Mouse (Mus musculus) liver, adult 2 months (tissue): Measurements from ENCODE around the gene Lrrc10. TPM values are rescaled to one million over a fixed set of nuclear protein-coding genes. Genes with fewer than 3 reads are reported as not detected.

Experiments
- DNase-seq: peaks from one replicate; pipeline ENCODE4 v3.0.0-alpha.2; 2011; ENCODE audit warnings: low read depth, low spot score; ENCODE audit errors: extremely low read depth
- H3K27ac ChIP-seq: fragments of 200-500 bp; replicated peaks from 2 replicates; pipeline ENCODE4 v1.5.1; 2012; ENCODE audit warnings: low read depth, mild to moderate bottlenecking, control low read depth, inconsistent platforms, low read length; ENCODE audit not compliant: insufficient read depth
- H3K27me3 ChIP-seq: fragments of 200-500 bp; 2 replicates; pipeline ENCODE4 v1.6.1; 2012; ENCODE audit warnings: mild to moderate bottlenecking, moderate library complexity, low read length, inconsistent platforms; ENCODE audit not compliant: control insufficient read depth, insufficient read depth
- H3K36me3 ChIP-seq: fragments of 200-500 bp; 2 replicates; pipeline ENCODE4 v1.6.1; 2012; ENCODE audit warnings: low read length, inconsistent platforms; ENCODE audit not compliant: control insufficient read depth, insufficient read depth
- H3K4me1 ChIP-seq: fragments of 200-500 bp; 2 replicates; pipeline ENCODE4 v1.6.1; 2011; ENCODE audit warnings: low read length; ENCODE audit not compliant: control insufficient read depth, insufficient read depth
- H3K4me3 ChIP-seq: fragments of 200-500 bp; 2 replicates; pipeline ENCODE4 v1.5.1; 2011; ENCODE audit warnings: low read depth, mild to moderate bottlenecking, control low read depth, low read length, moderate library complexity; ENCODE audit not compliant: insufficient read depth
- H3K79me2 ChIP-seq: fragments of 200-500 bp; 2 replicates; pipeline ENCODE4 v1.6.1; 2012; ENCODE audit warnings: inconsistent platforms, mild to moderate bottlenecking, low read length, moderate library complexity; ENCODE audit not compliant: control insufficient read depth, insufficient read depth
- H3K9ac ChIP-seq: fragments of 200-500 bp; 2 replicates; pipeline ENCODE4 v1.6.1; 2012; ENCODE audit warnings: low read depth, mild to moderate bottlenecking, control low read depth, inconsistent platforms, low read length
- CTCF ChIP-seq: fragments of 200-500 bp; IDR thresholded peaks from 2 replicates; pipeline ENCODE4 v1.5.1; 2011; ENCODE audit warnings: low read depth, low read length, control low read depth
- POLR2A ChIP-seq: fragments of 200-500 bp; IDR thresholded peaks from 2 replicates; pipeline ENCODE4 v1.6.1; 2011; ENCODE audit warnings: low read length, control low read depth; ENCODE audit not compliant: insufficient read depth; ENCODE audit errors: extremely low read depth
- WGBS: fragments of 180-500 bp; shearing (Covaris S2); methylation state at CpG from one replicate; pipeline ENCODE4 v1.1.7; 2018; 5-methylcytosine and 5-hydroxymethylcytosine counted together
- polyA plus RNA-seq: library from polyadenylated mRNA; depleted of rRNA; stranded (reverse); fragments of >200 nt; gene quantifications from 2 replicates; pipeline ENCODE4 v1.2.3, GENCODE M21; 2012
- total RNA-seq: library from RNA; depleted of rRNA; stranded (reverse); fragments of >200 nt; gene quantifications from 2 replicates; pipeline ENCODE4 v1.2.3, GENCODE M21; 2014

Gene Lrrc10
- total and polyA plus RNA-seq, 2 experiments = not detected

DNA sequence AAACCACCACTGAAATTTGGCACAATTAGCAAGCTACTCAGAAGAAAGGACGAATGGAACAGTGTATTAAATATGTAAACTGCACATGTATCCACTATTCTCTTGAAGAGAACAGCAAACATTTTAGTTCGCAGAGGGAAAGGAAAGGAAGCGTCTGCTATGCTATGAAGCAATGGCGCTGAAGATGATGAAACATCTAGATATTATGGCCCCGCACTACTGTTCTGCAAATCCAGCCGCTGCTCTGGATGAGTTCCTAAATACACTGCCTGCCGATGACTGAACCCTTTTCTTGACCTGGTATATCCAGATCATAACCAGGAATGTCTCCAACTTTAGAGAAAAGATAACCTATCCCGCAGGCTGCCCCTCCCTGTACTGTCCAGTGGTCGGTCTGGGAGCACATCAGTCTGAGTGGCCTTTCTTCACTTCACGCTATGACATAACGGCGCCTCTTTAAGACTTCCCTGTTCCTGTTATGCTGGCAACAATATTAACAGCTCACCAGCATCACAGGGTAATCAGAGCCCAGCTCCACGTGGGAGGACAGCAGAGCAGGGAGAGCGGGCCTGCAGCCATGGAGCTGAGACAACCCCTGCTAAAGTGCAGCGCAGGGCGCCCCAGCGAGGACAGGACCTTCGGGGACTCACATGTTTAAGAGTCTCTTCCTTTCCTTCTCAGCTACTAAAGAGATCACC, 27.2 kb downstream of the Lrrc10 start:
- H3K27ac ChIP-seq = no peak overlapping the region
- WGBS = 78% methylated on average over 18 of the region's 18 CpGs
- TF ChIP-seq CTCF = no peak
- no peak for TF ChIP-seq POLR2A
- H3K79me2 ChIP-seq = no peaks in the 10 kb centered on the region
- H3K36me3 ChIP-seq = peaks cover 34% of the 10 kb centered on the region
- DNase-seq = peak; percentile 45
- H3K4me3 ChIP-seq = no peak overlapping the region
- H3K27me3 ChIP-seq = no peaks in the 10 kb centered on the region
- H3K4me1 ChIP-seq = no peaks in the 10 kb centered on the region
- H3K9ac ChIP-seq = no peak overlapping the region

DNA sequence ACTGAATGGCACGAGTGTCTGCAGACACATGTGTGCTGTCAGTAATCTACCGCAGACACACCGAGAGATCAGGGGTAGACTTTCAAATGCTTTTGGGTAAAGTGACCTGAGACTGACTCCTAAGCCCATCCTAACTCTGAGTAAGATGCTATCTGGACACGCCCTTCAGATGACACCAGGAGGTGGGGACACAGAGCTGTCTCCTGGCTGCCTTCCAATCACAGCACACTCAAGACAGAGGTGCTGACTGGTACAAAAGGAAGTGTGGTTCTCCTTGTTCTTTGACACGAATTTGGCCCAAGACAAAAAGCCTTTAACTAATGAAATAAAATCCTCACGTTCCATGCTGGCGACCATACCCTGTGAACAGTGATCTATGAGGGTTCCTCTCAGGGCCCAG, 28.0 kb downstream of the Lrrc10 start:
- Histone ChIP-seq H3K27me3 (no peaks in the 10 kb centered on the region), H3K27ac (no peak overlapping the region), H3K79me2 (no peaks in the 10 kb centered on the region), H3K4me3 (no peak overlapping the region), H3K9ac (no peak overlapping the region), H3K4me1 (no peaks in the 10 kb centered on the region), H3K36me3 (peaks cover 38% of the 10 kb centered on the region)
- no peak for DNase-seq
- 88% methylated on average over 7 of the region's 7 CpGs for WGBS
- no peak for TF ChIP-seq POLR2A

GRCm38 (mm10) chr10:117078284-117078683, 33.1 kb downstream of the Lrrc10 start:
- Histone ChIP-seq H3K27me3 (no peaks in the 10 kb centered on the region), H3K9ac (no peak overlapping the region), H3K4me1 (peaks cover 5% of the 10 kb centered on the region; the same call in 1 of the 2 replicates), H3K36me3 (peaks cover 37% of the 10 kb centered on the region; the same call in 1 of the 2 replicates), H3K4me3 (no peak overlapping the region), H3K79me2 (peaks cover 6% of the 10 kb centered on the region; the same call in 1 of the 2 replicates), H3K27ac (no peak overlapping the region)
- no peak for DNase-seq
- TF ChIP-seq POLR2A = no peak
- TF ChIP-seq CTCF = peak; percentile 74
- WGBS = 84% methylated on average over 6 of the region's 6 CpGs

- Histone ChIP-seq H3K79me2 (peaks cover 6% of the 10 kb centered on the region; the same call in 1 of the 2 replicates), H3K36me3 (peaks cover 22% of the 10 kb centered on the region; the same call in 1 of the 2 replicates), H3K4me1 (peaks cover 5% of the 10 kb centered on the region; the same call in 1 of the 2 replicates), H3K27ac (no peak overlapping the region; the same call in 1 of the 2 replicates), H3K4me3 (no peak overlapping the region), H3K27me3 (no peaks in the 10 kb centered on the region), H3K9ac (no peak overlapping the region)
- no peak for DNase-seq
- 79% methylated on average over 4 of the region's 4 CpGs for WGBS
- TF ChIP-seq POLR2A = no peak
- no peak for TF ChIP-seq CTCF
These were observed 36.2 kb downstream of the Lrrc10 start for GRCm38 (mm10) chr10:117081326-117081725.

- H3K4me3 ChIP-seq = no peak overlapping the region
- 26% methylated on average over 2 of the region's 2 CpGs for WGBS
- peaks cover 18% of the 10 kb centered on the region; the same call in 1 of the 2 replicates for H3K36me3 ChIP-seq
- H3K79me2 ChIP-seq = peaks cover 6% of the 10 kb centered on the region; the same call in 1 of the 2 replicates
- H3K4me1 ChIP-seq = peaks cover 5% of the 10 kb centered on the region; the same call in 1 of the 2 replicates
- TF ChIP-seq POLR2A (no peak), CTCF (no peak)
- peak; percentile 93 for DNase-seq
- 0 out of 2 replicates have a peak overlapping the region, but pooled peaks have one; percentile 23 for H3K9ac ChIP-seq
- H3K27me3 ChIP-seq = no peaks in the 10 kb centered on the region
- peak overlapping the region; percentile 54 for H3K27ac ChIP-seq
These were observed 36.8 kb downstream of the Lrrc10 start for GRCm38 (mm10) chr10:117081914-117082359.

GRCm38 (mm10) chr10:117089628-117090027, 44.5 kb downstream of the Lrrc10 start:
- Histone ChIP-seq H3K36me3 (no peaks in the 10 kb centered on the region), H3K4me3 (no peak overlapping the region), H3K9ac (no peak overlapping the region), H3K79me2 (peaks cover 10% of the 10 kb centered on the region; the same call in 1 of the 2 replicates), H3K4me1 (no peaks in the 10 kb centered on the region), H3K27me3 (no peaks in the 10 kb centered on the region), H3K27ac (no peak overlapping the region)
- no peak for TF ChIP-seq CTCF
- no peak for TF ChIP-seq POLR2A
- WGBS = 39% methylated on average over 4 of the region's 4 CpGs
- DNase-seq = no peak
